Mouse (Mus musculus) common myeloid progenitor, adult 5-6 weeks (primary cell): Measurements from ENCODE around the gene Wnt3. TPM values are rescaled to one million over a fixed set of nuclear protein-coding genes. Genes with fewer than 3 reads are reported as not detected.

Experiments
- ATAC-seq: replicated peaks from 2 replicates; pipeline ENCODE4 v1.8.0; 2016; ENCODE audit warnings: low read depth, mild to moderate bottlenecking, moderate TSS enrichment, inconsistent platforms; ENCODE audit not compliant: poor library complexity, severe bottlenecking
- total RNA-seq: library from RNA; stranded (forward); fragments of 200-1000, 187-1606 nt; gene quantifications from 2 replicates; pipeline ENCODE4 v1.2.3, GENCODE M21; 2017

The Wnt3 gene
- total RNA-seq, 1 experiment from 2014 or later, result not detected

GRCm38 (mm10) chr11:103831766-103832165 is 57.8 kb downstream of the Wnt3 start:
- ATAC-seq, result no peak

GRCm38 (mm10) chr11:103832331-103832730 is 58.4 kb downstream of the Wnt3 start:
- no peak for ATAC-seq

- ATAC-seq, result no peak
These were observed 65.0 kb downstream of the Wnt3 start for GRCm38 (mm10) chr11:103838955-103839354.

GRCm38 (mm10) chr11:103840834-103841233 is 66.9 kb downstream of the Wnt3 start:
- no peak for ATAC-seq

GRCm38 (mm10) chr11:103848287-103848686 is 74.3 kb downstream of the Wnt3 start:
- ATAC-seq, result peak; percentile 26; the same call in 1 of the 2 replicates

- peak; percentile 94 for ATAC-seq
These were observed 78.8 kb downstream of the Wnt3 start for GRCm38 (mm10) chr11:103852590-103853283.

GRCm38 (mm10) chr11:103853284-103853920 is 79.5 kb downstream of the Wnt3 start:
- no peak for ATAC-seq

GRCm38 (mm10) chr11:103854294-103854693 is 80.3 kb downstream of the Wnt3 start:
- ATAC-seq, result no peak

GRCm38 (mm10) chr11:103856641-103857040 is 82.7 kb downstream of the Wnt3 start:
- ATAC-seq, result no peak

GRCm38 (mm10) chr11:103858760-103859159 is 84.8 kb downstream of the Wnt3 start:
- ATAC-seq, result no peak

- ATAC-seq, result no peak
These were observed 86.1 kb downstream of the Wnt3 start for GRCm38 (mm10) chr11:103859933-103860610.

GRCm38 (mm10) chr11:103862951-103863350 is 89.0 kb downstream of the Wnt3 start:
- ATAC-seq, result no peak

GRCm38 (mm10) chr11:103864486-103864885 is 90.5 kb downstream of the Wnt3 start:
- ATAC-seq, result no peak

- no peak for ATAC-seq
These were observed 91.4 kb downstream of the Wnt3 start for GRCm38 (mm10) chr11:103865346-103865745.

Other genes starting within 250 kb of the Wnt3 start
- gene Gm884, start 153.0 kb upstream of the Wnt3 start, total RNA-seq, result not detected in 2 replicates
- gene Lyzl6, start 135.3 kb upstream of the Wnt3 start, total RNA-seq, result not detected in 2 replicates
- not detected in 2 replicates for gene Rprml, start 124.6 kb upstream of the Wnt3 start, total RNA-seq
- 35.9 and 42.9 TPM in 2 replicates for gene Gosr2, start 76.3 kb upstream of the Wnt3 start, total RNA-seq
- gene Wnt9b, start 24.3 kb upstream of the Wnt3 start, total RNA-seq, result not detected in 2 replicates
- gene Nsf, start 179.9 kb downstream of the Wnt3 start, total RNA-seq, result 27.5 and 42.5 TPM in 2 replicates
- 22.6 and 32.4 TPM in 2 replicates for gene Arf2, start 192.6 kb downstream of the Wnt3 start, total RNA-seq